Mouse (Mus musculus): ENCODE results near the gene Dcaf12.

Gene Dcaf12

GRCm38 (mm10) chr4:41245408-41245807 lies 69.3 kb downstream of the Dcaf12 start:
- no peak for DNase-seq (ENCODE audit: low read depth, low spot score)
